Mouse (Mus musculus) bone marrow, adult 2 months (tissue): ENCODE data around the gene Ehmt1.

Source experiments
- CTCF ChIP-seq: fragments of 200-500 bp; IDR thresholded peaks from 2 replicates; pipeline ENCODE4 v1.5.1; 2011; ENCODE audit warnings: low read length, control low read depth; ENCODE audit not compliant: control insufficient read depth, insufficient read depth
- POLR2A ChIP-seq: fragments of 200-500 bp; IDR thresholded peaks from 2 replicates; pipeline ENCODE4 v1.6.1; 2011; ENCODE audit warnings: low read depth, mild to moderate bottlenecking, control low read depth, low read length, borderline replicate concordance; ENCODE audit not compliant: control insufficient read depth

- TF ChIP-seq CTCF (no peak), POLR2A (no peak)
These were observed 143.3 kb downstream of the Ehmt1 start for GRCm38 (mm10) chr2:24775951-24776587.
